Mouse (Mus musculus) T-helper 2 cell (primary cell): ENCODE results near the gene Trpc7.

Source experiments
- in situ Hi-C: fragments of 300-600 bp; cut with MboI, MseI; formaldehyde crosslinking; loops from one replicate; pipeline ENCODE4 v1.15.1; 2025; ENCODE audit warnings: high pct_unique_total_duplicates

The Trpc7 gene

GRCm38 (mm10) chr13:56895893-56896292 lies at the start of gene Trpc7:
Gene Trpc7 (minus strand): TSS chr13:56895993.
- in situ Hi-C loops = no loop called here

GRCm38 (mm10) chr13:56939261-56939660 lies 43.5 kb upstream of the Trpc7 start:
- in situ Hi-C loops = no loop called here

GRCm38 (mm10) chr13:56933832-56934510 lies 38.2 kb upstream of the Trpc7 start:
- in situ Hi-C loops = no loop called here

DNA sequence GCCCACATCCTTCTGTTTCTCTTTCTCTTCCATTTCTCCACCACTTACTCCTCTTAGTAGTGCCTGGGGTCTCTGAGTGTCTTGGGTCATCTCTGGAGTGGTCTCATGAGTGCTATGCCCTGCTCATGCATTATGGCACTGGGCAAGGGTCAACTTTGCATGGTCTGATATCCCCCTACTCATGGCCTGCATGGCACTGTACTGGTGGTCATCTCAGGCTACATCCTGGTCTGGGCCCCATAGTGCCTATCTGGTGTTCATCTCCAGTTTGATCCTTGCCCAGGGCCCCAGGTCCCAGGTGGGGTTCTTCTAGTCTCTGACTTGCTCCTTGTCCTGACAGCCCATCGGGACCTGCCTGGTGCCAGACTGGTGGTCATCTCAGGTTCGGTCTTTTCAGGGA lies 34.6 kb upstream of the Trpc7 start:
- in situ Hi-C loops = no loop called here

GRCm38 (mm10) chr13:56922976-56923375 lies 27.2 kb upstream of the Trpc7 start:
- in situ Hi-C loops = no loop called here

GRCm38 (mm10) chr13:56921251-56921650 lies 25.5 kb upstream of the Trpc7 start:
- in situ Hi-C loops = no loop called here

GRCm38 (mm10) chr13:56914721-56915120 lies 18.9 kb upstream of the Trpc7 start:
- in situ Hi-C loops = no loop called here

DNA sequence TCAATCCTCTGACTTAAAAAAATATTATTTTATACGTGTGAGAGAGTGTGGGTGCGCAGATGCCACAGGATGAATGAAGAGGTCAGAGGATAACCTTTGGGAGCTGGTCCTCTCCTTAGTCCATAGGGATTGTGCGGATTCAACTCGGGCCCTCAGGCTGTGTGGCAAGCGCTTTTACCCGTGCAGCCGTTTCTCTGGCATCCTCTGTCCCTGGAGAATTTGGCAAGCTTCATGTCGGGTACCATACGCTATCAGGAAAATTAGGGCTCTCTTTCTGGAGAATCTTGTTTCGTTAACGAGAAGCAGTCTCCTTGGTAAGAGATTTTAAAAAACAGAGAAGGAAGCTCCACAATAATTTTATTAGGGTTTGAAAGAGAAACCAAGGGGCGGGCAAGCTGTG lies 15.3 kb upstream of the Trpc7 start:
- in situ Hi-C loops = no loop called here

GRCm38 (mm10) chr13:56895386-56895785 lies 407 bp downstream of the Trpc7 start:
- in situ Hi-C loops = no loop called here

DNA sequence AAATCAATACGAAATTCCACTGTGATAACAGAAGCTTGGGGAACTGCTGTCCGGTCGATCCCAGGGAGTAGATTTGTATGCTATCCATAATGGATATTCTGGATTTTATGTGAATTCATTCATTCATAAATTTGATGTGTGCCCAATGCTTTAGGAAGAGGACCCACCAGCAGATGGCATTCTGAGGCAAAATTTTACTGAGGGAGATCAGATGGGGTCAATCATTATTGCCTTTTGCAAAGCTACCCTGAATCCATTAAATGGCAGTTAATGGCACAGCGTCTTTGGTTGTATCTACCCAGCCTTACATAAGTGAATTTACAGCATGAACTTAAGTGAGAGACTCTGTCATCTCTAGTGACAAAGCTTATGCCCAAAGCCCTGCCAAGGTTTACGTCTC lies 1.2 kb downstream of the Trpc7 start:
- in situ Hi-C loops = no loop called here

GRCm38 (mm10) chr13:56889888-56890287 lies 5.9 kb downstream of the Trpc7 start:
- in situ Hi-C loops = no loop called here

GRCm38 (mm10) chr13:56882931-56883330 lies 12.9 kb downstream of the Trpc7 start:
- in situ Hi-C loops = no loop called here

GRCm38 (mm10) chr13:56864567-56864966 lies 31.2 kb downstream of the Trpc7 start:
- in situ Hi-C loops = no loop called here

DNA sequence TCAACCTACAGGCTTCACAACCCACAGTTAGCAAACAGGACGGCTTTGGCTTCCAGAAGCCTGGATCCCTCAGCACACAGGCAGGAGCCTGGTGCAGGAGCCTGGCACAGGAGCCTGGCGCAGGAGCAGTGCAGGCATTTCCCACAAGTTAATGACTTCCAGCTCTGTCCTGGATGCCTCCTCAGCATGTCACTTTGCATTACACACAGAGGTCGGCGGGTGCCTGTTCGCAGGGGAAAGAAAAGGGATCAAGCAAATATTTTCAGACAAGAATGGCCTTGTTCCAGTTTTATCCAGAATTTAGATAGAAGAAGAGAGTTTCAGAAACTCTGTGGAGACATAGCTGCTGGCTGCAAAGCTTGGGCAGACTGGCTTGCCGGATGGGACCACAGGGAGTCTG lies 33.8 kb downstream of the Trpc7 start:
- in situ Hi-C loops = no loop called here

DNA sequence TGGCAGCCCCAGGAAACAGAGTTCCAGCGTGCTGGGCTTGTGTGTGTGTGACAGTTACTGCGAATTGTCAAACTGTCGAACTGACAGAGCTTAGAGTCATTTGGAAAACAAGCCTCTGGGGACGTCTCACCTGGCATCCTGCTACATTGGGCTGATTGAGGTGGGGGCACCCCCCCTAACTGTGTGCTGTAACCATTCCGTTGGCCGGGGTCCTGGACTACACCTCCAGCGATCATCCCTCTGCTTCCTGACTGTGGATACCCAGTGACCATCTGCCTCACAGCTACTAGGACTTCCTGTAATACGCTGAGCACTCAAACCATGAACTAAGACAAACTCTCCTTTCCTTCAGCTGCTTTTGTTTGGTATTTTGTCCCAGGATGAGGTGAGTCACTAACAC lies 41.3 kb downstream of the Trpc7 start:
- in situ Hi-C loops = no loop called here

GRCm38 (mm10) chr13:56853436-56853835 lies 42.4 kb downstream of the Trpc7 start:
- in situ Hi-C loops = no loop called here

- in situ Hi-C loops = no loop called here
Observed at GRCm38 (mm10) chr13:56845866-56846265, 49.9 kb downstream of the Trpc7 start.

GRCm38 (mm10) chr13:56815471-56815870 lies 80.3 kb downstream of the Trpc7 start:
- in situ Hi-C loops = loop anchor here (25.0 kb wide), 1 partner anchor 1097 kb away; the partner anchor contains the start of gene Spock1

GRCm38 (mm10) chr13:56806776-56807490 lies 88.9 kb downstream of the Trpc7 start:
- in situ Hi-C loops = loop anchor here (25.0 kb wide), 1 partner anchor 1105 kb away; the partner anchor contains the start of gene Spock1

DNA sequence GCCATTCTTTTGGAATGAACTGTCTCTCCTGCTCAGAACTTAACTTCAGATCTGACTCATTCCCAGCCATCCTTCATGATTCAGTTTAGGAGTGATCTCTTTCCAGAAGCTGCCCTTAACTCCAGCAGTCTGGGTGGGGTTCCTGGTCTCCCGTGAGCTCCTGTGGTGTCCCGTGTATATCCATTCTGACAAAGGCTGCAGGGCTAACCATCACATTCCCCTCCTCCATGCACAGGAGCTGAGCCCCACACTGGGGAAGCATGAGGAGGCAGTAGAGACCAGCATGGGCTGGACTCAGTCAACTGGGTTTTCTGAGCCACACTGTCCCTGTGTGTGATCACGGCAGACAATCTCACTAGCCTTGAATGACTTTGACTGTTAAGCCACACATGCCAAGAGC lies 90.7 kb downstream of the Trpc7 start:
- in situ Hi-C loops = loop anchor here (25.0 kb wide), 1 partner anchor 1107 kb away; the partner anchor contains the start of gene Spock1

GRCm38 (mm10) chr13:56797459-56797858 lies 98.3 kb downstream of the Trpc7 start:
- in situ Hi-C loops = no loop called here

- in situ Hi-C loops = no loop called here
Observed at GRCm38 (mm10) chr13:56795501-56795900, 100.3 kb downstream of the Trpc7 start.

DNA sequence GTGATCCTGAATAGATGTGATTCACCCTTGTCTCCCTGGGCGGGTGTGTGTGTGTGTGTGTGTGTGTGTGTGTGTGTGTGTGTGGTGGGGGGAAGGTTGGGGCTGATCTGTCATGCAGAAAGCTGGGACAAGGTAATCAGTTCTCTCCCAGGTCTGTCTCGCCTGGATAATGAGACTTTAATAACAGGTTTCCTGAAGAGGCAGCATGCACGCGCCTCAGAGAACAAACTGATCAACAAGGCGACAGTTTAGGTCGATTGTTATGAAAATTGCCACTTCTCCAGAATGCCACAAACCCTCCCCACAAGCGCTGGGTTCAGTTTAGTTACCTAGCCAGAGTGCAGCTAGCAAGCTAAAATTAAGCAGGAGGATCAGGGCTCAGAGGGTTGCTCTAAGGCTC lies 101.4 kb downstream of the Trpc7 start:
- in situ Hi-C loops = loop anchor here (5.0 kb wide), 1 partner anchor 468 kb away; no protein-coding TSS in a partner anchor
